Mouse (Mus musculus): ENCODE results near the gene Fars2. TPM values are rescaled to one million over a fixed set of nuclear protein-coding genes. Genes with fewer than 3 reads are reported as not detected.
"Not testable (repeated sequence)": the region's sequence is repeated elsewhere in the genome, so short reads cannot be mapped to it uniquely, and the experiment has no call there.

Gene Fars2
- total RNA-seq, 2 experiments from 2014 or later: 36.5 to 37.9 TPM

DNA sequence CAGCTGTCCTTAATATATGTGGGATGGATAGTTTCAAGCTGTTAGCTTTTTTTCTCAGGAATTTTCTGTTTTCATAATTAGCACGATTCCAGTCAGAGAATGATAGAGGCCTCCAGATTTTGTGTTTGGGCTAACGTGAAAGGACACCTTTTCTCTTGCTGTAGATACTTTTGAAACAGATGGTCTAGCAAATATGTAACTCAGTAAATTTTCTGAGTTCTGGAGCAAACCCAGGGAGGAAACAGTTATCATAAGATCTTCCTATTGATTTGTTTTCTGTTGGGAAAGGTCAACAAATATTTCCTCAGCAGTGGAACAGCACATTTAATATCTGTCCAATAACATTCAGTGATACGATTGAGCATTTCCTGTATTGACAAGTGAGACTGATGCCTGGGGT lies 209.3 kb downstream of the Fars2 start:
- intact Hi-C loops (cut with DNase I; ENCODE audit: low total_unique reads): no loop called here
- no peak for DNase-seq

DNA sequence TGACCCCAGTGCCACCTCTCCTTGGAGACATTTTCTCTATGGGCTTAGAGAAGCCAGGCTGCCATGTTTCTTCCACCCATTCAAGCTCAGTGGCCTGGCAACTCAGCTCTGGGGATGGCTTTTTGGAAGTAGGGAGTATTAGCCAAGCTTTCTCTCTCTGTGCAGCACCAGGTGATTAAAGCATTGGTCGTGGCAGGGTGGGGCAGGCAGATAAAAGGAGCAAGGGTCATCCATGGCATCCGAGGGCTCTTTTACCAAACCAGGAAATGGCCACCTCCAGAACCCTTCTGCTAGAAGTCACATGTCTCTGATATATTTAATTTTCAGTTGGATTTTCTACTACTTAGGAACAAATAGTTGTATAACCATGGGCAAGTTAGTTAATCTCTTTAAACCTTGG lies 212.7 kb downstream of the Fars2 start:
- no peak for DNase-seq
- intact Hi-C loops (cut with DNase I; ENCODE audit: low total_unique reads): no loop called here

DNA sequence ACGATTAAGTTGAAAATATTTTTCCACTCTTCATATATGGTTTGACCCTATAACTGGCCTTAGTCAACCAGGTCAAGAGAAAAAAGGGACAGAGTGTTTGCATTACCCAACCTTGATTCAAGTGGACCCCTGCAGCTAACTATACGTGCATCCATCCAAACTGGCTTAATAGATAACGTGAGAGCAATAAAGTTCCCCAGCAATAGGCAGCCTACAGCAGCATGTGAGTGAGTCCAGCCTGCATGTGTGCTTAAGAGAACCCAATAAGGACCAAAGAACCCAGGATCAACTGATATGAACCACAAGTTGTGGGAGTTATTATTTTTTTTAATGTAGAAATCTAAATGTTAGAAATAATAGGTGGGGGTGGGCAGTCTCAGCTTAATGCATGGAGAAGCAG lies 213.3 kb downstream of the Fars2 start:
- no peak for DNase-seq

DNA sequence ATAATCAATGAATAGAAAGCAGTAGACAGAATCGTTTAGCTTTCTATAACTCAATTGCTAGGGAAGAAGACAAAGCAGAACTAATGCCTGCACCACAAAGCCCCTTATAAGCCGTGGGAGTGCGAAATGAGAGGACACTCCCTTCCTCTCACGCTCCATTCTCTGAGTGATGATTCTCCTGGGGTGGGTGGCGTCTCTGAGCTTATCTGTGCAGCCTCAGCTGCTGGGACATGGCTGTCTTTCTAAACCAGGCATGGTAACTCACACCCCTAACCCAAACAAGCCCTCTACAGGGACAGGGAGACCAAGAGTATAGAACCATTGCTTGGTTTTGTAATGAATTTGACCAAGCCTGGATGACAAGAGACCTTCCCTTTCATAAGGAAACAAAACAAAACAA lies 217.5 kb downstream of the Fars2 start:
- no peak for DNase-seq
- intact Hi-C loops (cut with DNase I; ENCODE audit: low total_unique reads): no loop called here

More for the DNA sequence above, 213.3 kb downstream of the Fars2 start:
- intact Hi-C loops (cut with DNase I; ENCODE audit: low total_unique reads): no loop called here

DNA sequence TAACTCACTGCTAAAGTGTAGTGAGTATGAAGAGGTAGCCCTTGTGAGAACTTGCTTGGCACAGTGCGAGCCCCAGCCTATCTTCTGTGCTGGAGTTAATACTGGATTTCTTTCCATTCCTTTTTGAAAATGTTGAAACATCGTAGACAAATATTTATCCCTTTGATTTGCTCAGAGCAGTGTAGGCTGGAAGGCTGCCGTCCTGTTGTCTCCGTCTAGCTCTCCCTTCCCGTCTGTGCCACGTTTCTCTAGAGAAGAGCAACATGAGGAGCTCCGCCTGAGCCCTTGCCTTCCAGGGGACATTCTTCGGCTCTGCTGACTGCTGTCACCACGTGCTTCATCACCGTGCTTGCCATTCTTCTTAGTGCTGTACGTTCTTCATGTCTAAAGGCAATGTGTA lies 234.3 kb downstream of the Fars2 start:
- DNase-seq: no peak
- intact Hi-C loops (cut with DNase I; ENCODE audit: low total_unique reads): no loop called here

DNA sequence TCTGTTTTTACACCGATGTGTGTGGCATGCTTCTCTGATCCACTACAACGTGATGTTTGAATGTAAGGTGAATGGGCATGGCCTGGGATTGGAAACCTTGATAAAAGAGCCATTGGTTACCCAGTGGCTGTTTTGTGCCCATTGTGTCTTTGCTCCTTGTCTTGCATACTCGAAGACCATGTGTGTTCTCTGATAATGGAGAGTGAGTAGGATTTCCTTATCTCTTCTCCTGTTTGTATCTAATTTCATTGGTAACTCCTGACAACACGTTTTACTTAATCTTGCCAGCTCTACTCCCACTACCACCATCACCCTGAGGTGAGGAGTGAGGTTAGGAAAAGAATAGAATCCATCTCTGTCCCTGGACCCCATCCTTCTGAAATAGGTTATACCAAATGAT lies 240.3 kb downstream of the Fars2 start:
- DNase-seq: no peak
- intact Hi-C loops (cut with DNase I; ENCODE audit: low total_unique reads): no loop called here

DNA sequence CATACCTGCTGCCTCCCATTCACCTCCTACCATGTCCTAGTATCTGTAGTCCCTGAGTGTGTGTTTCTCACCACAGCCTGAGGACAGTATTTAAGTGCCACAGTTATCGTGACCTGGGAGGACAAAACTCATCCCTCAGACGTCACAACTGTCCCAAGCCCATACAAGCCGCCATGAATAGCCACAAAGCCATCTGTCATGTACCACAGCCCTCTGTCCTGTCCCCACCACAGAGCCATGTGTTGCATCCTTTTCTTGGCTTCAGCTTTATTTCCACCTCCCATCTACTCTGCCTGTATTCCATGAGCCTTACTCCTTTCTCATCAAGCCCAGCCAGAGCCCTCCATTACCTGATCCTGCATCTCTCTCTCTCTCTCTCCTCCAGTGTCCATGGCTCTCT lies 244.2 kb downstream of the Fars2 start:
- DNase-seq: no peak
- intact Hi-C loops (cut with DNase I; ENCODE audit: low total_unique reads): no loop called here

DNA sequence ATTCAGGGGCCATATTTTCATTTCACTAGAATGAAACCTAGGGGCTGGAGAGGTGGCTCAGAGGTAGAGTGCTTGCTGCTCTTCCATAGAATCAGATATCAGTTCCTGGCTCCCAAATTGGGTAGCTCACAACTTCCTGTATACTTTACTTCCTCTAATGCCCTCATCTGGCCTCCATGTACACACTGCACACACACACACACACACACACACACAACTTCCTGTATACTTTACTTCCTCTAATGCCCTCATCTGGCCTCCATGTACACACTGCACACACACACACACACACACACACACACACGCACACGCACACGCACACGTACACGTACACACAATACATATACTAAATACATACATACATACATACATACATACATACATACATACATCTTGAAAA lies 248.5 kb downstream of the Fars2 start:
- DNase-seq; intact Hi-C loops (cut with DNase I; ENCODE audit: low total_unique reads): not testable (repeated sequence)

DNA sequence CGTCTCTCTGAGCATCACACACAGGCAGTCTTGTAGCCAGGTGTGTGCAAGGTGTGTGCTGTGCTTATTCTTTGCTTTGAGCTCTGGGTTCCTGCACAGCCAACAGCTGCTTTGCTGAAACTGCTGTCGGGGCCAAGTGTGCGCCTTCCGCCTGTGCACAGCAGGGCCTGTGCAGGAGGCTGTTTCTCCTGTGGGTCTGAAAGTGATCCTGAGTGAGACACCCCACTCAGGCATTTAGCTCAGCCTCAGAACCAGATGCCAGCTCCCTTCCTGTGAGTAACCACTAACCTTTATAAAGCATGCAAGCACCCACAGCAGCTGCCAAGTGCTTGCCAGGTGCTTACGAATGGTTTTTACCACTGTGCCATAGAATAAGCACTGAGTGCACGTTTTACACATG lies 249.1 kb downstream of the Fars2 start:
- no peak for DNase-seq
- intact Hi-C loops (cut with DNase I; ENCODE audit: low total_unique reads): no loop called here

DNA sequence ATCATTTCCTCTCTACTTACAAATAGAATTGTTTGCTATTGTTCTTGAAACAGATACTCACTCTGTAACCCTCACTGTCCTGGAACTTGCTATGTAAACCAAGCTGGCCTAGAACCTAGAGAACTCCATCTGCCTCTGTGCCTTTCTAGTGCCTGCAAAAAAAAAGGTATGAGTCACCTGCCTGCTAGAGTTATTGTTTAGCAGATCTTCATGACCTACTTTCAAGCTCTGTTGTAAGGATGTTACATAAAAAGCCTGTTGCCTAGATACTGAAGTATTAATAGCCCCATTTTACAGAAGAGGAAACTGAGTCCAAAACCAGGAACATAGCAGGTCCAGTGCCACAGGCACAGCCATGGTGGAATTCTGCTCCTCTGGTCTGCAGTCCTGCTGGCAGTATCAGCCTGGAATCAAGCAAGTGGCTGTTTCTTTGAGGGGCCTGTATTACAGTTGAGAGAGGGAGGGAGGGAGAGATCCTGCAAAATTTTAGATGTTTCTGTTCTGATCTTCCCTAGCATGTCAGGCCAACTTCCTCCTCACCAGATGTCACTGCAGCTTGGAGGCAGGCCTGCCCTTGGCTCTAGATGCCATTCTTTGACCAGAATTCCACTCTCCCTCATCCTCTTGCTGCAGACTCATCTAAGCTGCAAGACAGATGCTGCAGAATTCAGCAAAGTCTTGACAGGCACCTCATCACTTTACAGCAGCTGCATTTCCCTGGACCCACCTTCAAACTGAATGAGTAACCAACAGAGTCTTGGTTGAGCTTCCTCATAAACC lies 250.7 kb downstream of the Fars2 start:
- intact Hi-C loops (cut with DNase I; ENCODE audit: low total_unique reads): no loop called here
- DNase-seq: peak; percentile 34

DNA sequence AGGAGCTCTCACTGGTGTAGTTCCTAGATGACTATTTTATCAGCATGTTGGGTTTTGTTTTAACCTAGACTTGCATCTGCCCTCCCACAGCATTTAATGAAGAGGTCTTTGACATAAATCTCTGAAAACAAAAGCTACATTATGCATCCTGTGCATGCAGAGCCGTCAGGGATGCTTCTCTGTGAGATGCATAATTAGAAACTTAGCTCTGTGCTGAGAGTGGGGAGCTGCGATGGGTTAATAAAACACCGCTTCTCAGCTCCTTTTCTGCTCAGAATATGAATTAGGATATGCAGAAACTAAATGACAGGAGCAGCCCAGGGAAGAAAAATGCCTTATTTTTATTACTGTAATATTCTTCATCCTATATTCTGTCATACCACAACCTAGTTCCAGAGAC lies 251.6 kb downstream of the Fars2 start:
- no peak for DNase-seq
- intact Hi-C loops (cut with DNase I; ENCODE audit: low total_unique reads): no loop called here

DNA sequence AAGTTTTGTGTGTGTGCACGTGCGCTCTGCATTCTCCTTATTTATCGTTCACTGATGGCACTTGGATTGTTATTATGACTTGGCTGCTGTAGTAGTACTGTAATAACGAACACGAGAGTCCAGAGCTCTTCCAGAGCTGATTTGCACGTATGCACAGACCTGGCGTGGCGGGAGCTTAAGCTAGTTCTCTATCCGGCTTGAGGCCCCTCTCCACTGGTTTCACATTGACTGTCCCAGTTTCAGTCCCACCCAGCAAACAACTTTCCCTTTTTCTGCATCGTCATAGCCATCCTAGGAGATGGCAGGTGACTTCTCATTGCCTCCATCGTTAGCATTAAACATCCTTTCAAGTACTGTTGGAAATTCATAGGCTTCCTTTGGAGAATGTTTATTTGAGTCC lies 252.2 kb downstream of the Fars2 start:
- intact Hi-C loops (cut with DNase I; ENCODE audit: low total_unique reads): no loop called here
- DNase-seq: no peak

DNA sequence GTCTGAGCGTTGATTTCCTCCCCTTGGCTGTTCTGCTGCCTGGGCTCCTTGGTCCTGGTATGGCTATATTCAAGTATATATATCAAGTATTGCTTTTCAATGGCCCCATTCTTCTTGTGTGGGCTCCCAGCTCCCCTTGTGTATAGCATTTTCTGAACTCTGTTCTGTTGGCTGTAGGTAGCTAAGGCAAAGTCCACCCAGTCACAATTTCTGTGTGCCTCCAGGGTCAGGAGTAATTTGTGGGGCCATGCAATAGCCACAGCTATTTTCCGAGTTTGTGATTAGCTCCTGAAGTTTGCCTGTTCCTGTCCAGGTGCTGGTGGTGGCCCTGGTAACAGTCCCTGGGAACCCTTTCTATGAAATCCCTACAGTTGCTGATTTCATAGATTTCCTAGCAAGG lies 266.0 kb downstream of the Fars2 start:
- intact Hi-C loops (cut with DNase I; ENCODE audit: low total_unique reads): no loop called here

DNA sequence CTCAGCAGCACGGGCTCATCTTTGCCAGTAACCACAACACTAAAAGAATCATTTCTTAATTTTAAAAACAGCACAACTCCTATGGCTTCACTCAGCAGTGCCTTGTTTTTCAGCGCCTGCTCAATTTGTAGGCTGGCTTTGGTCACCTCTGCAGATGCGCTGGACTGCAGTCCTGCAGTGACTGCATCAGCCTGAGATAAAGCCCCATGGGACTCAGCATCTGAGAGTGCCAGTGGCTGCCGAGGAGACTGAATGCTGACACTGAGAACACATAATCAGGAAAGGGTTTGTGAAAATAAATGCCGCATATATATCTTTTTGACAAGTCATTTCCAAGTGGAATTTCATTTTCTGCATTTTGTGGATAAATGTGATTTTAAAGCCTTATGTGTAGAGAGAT lies 268.9 kb downstream of the Fars2 start:
- intact Hi-C loops (cut with DNase I; ENCODE audit: low total_unique reads): no loop called here
- DNase-seq: no peak

More for the DNA sequence above, 266.0 kb downstream of the Fars2 start:
- DNase-seq: no peak

DNA sequence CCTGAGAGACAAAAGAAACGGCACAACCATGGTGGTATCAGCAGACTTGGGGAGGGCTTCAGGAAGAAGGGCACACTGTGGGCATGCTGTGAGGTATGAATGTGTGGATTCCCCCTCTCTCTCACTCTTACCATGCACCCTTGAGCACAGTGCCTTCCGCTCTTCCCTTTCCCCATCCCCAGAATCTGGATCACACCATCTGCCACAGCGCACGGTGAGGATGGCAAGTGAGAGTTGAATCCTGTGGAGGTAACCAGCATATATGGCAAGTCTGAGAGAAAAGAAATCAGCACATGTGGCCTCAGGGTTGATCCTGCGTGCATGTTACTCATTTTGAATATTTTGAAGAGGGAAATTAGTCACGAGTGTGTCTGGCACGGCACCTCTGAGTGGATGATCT lies 274.7 kb downstream of the Fars2 start:
- intact Hi-C loops (cut with DNase I; ENCODE audit: low total_unique reads): no loop called here
- no peak for DNase-seq

DNA sequence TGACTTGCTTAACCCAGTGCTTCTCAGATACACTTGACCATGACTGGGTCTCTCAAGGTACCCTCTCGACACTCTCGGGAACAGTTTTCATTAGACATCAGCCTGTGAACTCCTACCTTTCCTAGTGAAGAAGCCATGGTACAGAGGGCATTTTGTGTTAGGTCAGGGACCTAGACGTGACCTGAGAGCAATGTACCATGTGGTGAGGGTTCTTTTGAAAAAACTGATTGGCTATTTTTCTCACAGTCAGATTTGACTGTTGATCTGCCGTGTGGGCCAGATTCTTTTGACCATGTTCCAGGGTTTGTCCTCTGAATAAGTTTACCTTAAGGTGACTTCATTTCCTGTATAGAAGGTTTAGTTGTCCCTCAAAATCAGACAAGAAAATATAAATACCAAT lies 275.5 kb downstream of the Fars2 start:
- intact Hi-C loops (cut with DNase I; ENCODE audit: low total_unique reads): no loop called here
- no peak for DNase-seq

DNA sequence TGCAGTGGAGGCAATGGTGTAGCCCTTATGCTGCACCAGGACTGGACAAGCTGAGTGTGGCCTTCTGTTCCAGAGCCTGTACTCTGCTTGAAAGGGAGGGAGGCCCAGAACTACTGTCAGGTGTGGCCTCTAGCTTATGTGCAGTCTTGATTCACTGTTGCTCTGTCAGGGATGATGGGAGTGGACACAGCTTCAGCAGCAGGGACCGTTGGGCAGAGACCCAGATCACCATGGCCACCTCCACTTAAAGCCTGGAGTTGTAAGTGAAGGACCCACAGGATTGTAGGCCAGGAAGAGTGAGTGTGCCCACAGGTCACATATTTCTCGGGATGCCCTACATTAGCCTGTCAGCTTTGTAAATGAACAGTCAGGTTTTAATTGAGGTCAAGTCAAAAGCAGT lies 283.8 kb downstream of the Fars2 start:
- DNase-seq: no peak
- intact Hi-C loops (cut with DNase I; ENCODE audit: low total_unique reads): no loop called here

DNA sequence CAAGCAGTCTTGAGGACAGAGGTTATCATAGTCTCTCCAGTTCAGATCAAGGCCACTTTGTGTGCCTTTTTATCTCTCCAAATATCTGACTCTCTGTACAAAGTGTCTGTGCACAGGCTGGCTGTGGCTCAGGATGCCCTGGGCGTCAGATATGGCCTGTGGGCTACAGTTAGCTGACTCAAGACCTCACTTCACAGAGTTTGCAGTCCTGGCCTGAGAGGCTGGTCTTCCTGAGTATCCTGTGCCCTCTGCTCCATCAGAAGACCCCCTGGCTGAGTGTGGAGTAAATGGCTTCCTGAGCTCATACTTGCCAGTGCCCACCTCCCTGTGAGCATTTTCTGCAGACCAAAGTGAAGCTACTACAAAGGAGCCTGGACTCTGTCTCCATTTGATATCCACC lies 296.1 kb downstream of the Fars2 start:
- DNase-seq: no peak
- intact Hi-C loops (cut with DNase I; ENCODE audit: low total_unique reads): no loop called here

DNA sequence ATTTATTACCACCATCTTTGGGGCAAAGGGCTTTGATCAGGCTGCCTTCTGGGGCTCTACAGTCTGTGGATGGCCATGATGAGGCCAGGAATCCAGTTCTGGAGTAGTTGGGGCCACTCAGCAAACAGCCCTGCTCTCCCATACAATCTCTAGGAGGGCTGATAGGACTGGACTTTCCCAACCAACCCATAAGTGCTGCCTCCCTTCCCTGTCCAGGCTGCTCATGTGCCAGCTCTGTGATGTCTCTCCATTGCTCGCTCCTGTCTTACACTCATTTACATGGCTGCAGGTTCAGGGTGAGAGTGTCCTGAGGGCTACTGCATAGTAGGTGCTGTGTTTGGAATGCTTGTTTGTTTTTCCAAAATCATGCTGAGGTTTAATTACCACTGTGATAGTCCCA lies 298.0 kb downstream of the Fars2 start:
- intact Hi-C loops (cut with DNase I; ENCODE audit: low total_unique reads): no loop called here

DNA sequence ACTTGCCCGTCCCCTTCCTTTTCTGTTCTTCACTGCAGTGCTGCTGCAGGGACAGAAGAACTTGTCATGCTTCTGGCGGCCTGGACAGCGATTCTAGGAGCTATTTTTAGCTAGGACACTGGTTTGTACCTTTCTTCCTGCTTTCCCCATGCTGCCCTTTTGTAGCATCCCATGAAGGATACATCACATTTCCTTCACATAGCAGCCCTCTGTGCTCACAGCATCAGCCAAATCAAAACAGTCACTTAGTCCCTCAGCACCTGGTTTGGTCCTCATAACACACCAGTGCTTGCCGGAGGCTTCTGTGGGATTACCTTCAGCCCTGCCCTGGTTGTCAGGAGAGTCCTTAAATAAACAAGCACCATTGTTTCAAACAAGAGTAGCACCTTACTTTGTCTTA lies 299.3 kb downstream of the Fars2 start:
- intact Hi-C loops (cut with DNase I; ENCODE audit: low total_unique reads): no loop called here
- no peak for DNase-seq

More for the DNA sequence above, 298.0 kb downstream of the Fars2 start:
- DNase-seq: no peak

DNA sequence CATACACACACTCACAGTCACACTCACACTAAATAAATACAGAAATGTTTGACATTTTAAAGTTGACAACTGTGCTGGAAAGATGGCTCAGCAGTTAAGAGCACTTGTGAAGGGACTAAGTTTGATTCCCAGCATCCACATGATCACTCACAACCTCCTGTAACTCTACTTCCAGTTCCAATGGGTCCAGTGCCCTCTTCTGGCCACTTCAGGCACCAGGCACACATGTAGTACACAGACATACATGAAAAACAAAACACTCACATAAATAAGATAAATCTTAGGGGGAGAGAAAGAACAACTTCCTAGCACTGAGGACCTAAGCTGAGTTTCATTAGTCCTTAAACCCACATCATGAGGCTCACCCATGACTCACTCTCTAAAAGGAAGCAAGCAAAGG lies 302.1 kb downstream of the Fars2 start:
- intact Hi-C loops (cut with DNase I; ENCODE audit: low total_unique reads): no loop called here
- DNase-seq: no peak

DNA sequence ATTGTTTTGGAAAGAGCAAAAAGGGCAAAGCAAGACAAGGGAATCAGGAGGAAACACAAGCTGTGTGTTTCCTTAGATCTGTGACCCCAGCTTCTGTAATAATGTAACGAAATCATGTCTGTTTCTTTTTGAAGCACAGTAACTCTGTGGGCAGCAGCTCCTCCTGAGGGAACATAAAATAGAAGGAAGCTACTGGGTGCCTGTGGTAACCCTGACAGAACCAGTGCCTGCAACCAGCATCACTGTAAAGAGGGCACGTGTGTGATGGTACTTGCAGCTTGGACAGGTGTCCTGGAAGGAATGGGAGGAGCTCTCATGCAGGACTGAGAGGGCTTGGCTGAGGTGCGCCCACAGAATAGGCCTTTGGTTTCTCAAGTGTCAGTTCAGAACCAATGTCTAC lies 305.2 kb downstream of the Fars2 start:
- DNase-seq: no peak
- intact Hi-C loops (cut with DNase I; ENCODE audit: low total_unique reads): no loop called here

All from gastrocnemius, postnatal 14 days (tissue).